ENCODE assay signal across 10 mouse cellular contexts in the genomic region with DNA sequence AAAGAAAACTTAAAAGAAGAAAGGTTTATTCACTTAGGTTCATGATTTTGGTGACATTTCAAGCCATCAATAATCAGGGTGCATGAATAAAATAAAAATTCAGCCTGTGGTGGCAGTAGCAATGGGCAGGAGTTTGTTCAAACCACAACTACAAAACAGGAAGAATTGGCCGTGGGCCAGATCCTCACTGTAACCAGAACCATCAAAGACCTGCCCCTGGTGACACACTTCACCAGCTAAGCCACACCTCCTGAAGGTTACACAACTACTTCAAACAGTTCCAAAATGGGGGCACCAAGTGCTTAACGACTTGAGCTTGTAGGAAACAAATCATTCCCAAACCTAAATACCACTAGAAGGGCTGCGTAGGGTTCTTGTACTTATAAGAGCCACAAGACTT.
A peak's percentile ranks its signal among the peaks of the same experiment; 100 is the strongest.
DNase-seq lines count a peak whose midpoint lies in the region; ATAC-seq lines count a peak whose summit lies in the region.
"Had no signal": no experiment of that assay in that cellular context is flagged by ENCODE, and none has a peak within 500 bp of the region (broad histone marks: within the 10 kb centered on the region; RNA-seq: fewer than 3 reads in every experiment).

No protein-coding gene starts in this region.

- H3K27ac ChIP-seq in forebrain, embryonic 10.5 days, result no peak overlapping the region
- H3K27ac ChIP-seq: heart, embryonic 13.5 days; liver, embryonic 15.5 days had no signal

- no peak overlapping the region for H3K4me3 ChIP-seq in forebrain, embryonic 10.5 days
- H3K4me3 ChIP-seq: heart, embryonic 13.5 days; liver, embryonic 15.5 days had no signal

- no peaks in the 10 kb centered on the region for H3K4me1 ChIP-seq in forebrain, embryonic 10.5 days
- H3K4me1 ChIP-seq: liver, embryonic 15.5 days had no signal

- intact Hi-C loops in gastrocnemius, postnatal 36 days (cut with DNase I), result no loop called here

- peak; percentile 90 for ATAC-seq in megakaryocyte progenitor cell, adult 5-6 weeks (replicated peaks; ENCODE audit: poor library complexity)
- ATAC-seq in frontal cortex, adult (ENCODE audit: low TSS enrichment), result no peak

- DNase-seq in gastrocnemius, postnatal 10 days, result peak; percentile 7
- DNase-seq in gastrocnemius, postnatal 36 days, result no peak
- peak; percentile 35 for DNase-seq in adrenal gland, adult 8-10 months
- peak; percentile 59 for DNase-seq in kidney, postnatal 14 days
- no peak for DNase-seq in layer of hippocampus, adult 8-10 months (ENCODE audit: low spot score in 2 of 2)
- no peak for DNase-seq in forebrain, embryonic 10.5 days (ENCODE audit: extremely low spot score, low spot score)

- 72% methylated on average over 3 of the region's 3 CpGs for WGBS in forebrain, embryonic 10.5 days

- H3K36me3 ChIP-seq in forebrain, embryonic 10.5 days (replicated peaks), result no peaks in the 10 kb centered on the region
- H3K36me3 ChIP-seq: heart, embryonic 13.5 days; liver, embryonic 15.5 days had no signal

- H3K9me3 ChIP-seq in forebrain, embryonic 10.5 days, result no peaks in the 10 kb centered on the region
- H3K9me3 ChIP-seq: heart, embryonic 13.5 days; liver, embryonic 15.5 days had no signal

- no peaks in the 10 kb centered on the region for H3K27me3 ChIP-seq in forebrain, embryonic 10.5 days (ENCODE audit: poor library complexity, severe bottlenecking)
- H3K27me3 ChIP-seq: heart, embryonic 13.5 days; liver, embryonic 15.5 days had no signal

Comparison
In these comparisons a context has a peak if more than half of its experiments do, and no peak if none do; other contexts are left out.
1. DNase-seq: peak in gastrocnemius, postnatal 10 days (single experiment), adrenal gland, adult 8-10 months (single experiment) and kidney, postnatal 14 days (single experiment); none in gastrocnemius, postnatal 36 days (0 of 2), layer of hippocampus, adult 8-10 months (0 of 2) and forebrain, embryonic 10.5 days (single experiment).